Mouse (Mus musculus) embryonic fibroblast, embryonic 13.5 days (primary cell): ENCODE measurements around the gene Cep57l1.

ENCODE experiments used
- CTCF ChIP-seq: IDR thresholded peaks from 2 replicates; pipeline ENCODE4 v1.5.1; 2011; ENCODE audit warnings: mild to moderate bottlenecking, control low read depth, low read length, moderate library complexity, borderline replicate concordance; ENCODE audit not compliant: insufficient read depth
- POLR2A ChIP-seq: IDR thresholded peaks from 2 replicates; pipeline ENCODE4 v1.6.1; 2011; ENCODE audit warnings: low read depth, mild to moderate bottlenecking, control low read depth, low read length, moderate library complexity

GRCm38 (mm10) chr10:41812566-41812965, 2.9 kb upstream of the Cep57l1 start:
- TF ChIP-seq POLR2A: no peak
- TF ChIP-seq CTCF: no peak
